Mouse (Mus musculus) CH12.LX (cell line): ENCODE measurements around the gene Sorcs1.

ENCODE experiments used
- BHLHE40 ChIP-seq: IDR thresholded peaks from 2 replicates; pipeline ENCODE4 v1.6.1; 2011; ENCODE audit warnings: mild to moderate bottlenecking, low read depth, low read length, improper control_type of control experiment
- CHD2 ChIP-seq: IDR thresholded peaks from 2 replicates; pipeline ENCODE4 v1.6.1; 2011; ENCODE audit warnings: low read length, improper control_type of control experiment
- CTCF ChIP-seq, 2 experiments: IDR thresholded peaks in 1 of 2; conservative IDR thresholded peaks in 1 of 2; 2 replicates each; pipeline ENCODE4 v1.5.1; 2011 to 2012; ENCODE audit warnings: low read depth in 2 of 2, low read length in 2 of 2, improper control_type of control experiment in 1 of 2, inconsistent platforms in 1 of 2, mild to moderate bottlenecking in 1 of 2, moderate library complexity in 1 of 2
- EP300 ChIP-seq: IDR thresholded peaks from 2 replicates; pipeline ENCODE4 v1.6.1; 2011; ENCODE audit warnings: low read length, improper control_type of control experiment
- JUN ChIP-seq: IDR thresholded peaks from 2 replicates; pipeline ENCODE4 v1.6.1; 2011; ENCODE audit warnings: low read depth, mild to moderate bottlenecking, low read length, improper control_type of control experiment, moderate library complexity; ENCODE audit not compliant: insufficient read depth
- JUND ChIP-seq: conservative IDR thresholded peaks from 2 replicates; pipeline ENCODE4 v1.6.1; 2011; ENCODE audit warnings: low read depth, low read length, improper control_type of control experiment
- MYC ChIP-seq: IDR thresholded peaks from 2 replicates; pipeline ENCODE4 v1.6.1; 2011; ENCODE audit warnings: low read depth, mild to moderate bottlenecking, improper control_type of control experiment, low read length
- POLR2A ChIP-seq: IDR thresholded peaks from 2 replicates; pipeline ENCODE4 v1.6.1; 2011; ENCODE audit warnings: low read depth, mild to moderate bottlenecking, improper control_type of control experiment, low read length
- POLR2AphosphoS2 ChIP-seq: IDR thresholded peaks from 2 replicates; pipeline ENCODE4 v1.6.1; 2011; ENCODE audit warnings: low read depth, low read length, improper control_type of control experiment
- USF2 ChIP-seq: conservative IDR thresholded peaks from 2 replicates; pipeline ENCODE4 v1.6.1; 2011; ENCODE audit warnings: low read depth, low read length, improper control_type of control experiment
- ZMIZ1 ChIP-seq: IDR thresholded peaks from 2 replicates; pipeline ENCODE4 v1.6.1; 2012; ENCODE audit warnings: low read depth, mild to moderate bottlenecking, inconsistent platforms, low read length, improper control_type of control experiment
- ZNF384 ChIP-seq: IDR thresholded peaks from 2 replicates; pipeline ENCODE4 v1.6.1; 2012; ENCODE audit warnings: low read depth, low read length, improper control_type of control experiment, inconsistent platforms

- TF ChIP-seq BHLHE40 (no peak), CTCF (conservative IDR thresholded peaks at IDR 0.05 in 1 of 2, IDR thresholded peaks at IDR 0.05 in 1 of 2; ENCODE audit: low read depth in 2 of 2, low read length in 2 of 2) (peak in 1 of 2 experiments; percentile 39; a peak in 2 of 4 replicates), CHD2 (no peak), POLR2AphosphoS2 (no peak), JUND (no peak), ZMIZ1 (no peak), JUN (no peak), ZNF384 (no peak), EP300 (no peak), POLR2A (no peak), MYC (no peak), USF2 (no peak)
Observed at GRCm38 (mm10) chr19:50422928-50423327, 255.5 kb downstream of the Sorcs1 start.
